Mouse (Mus musculus): ENCODE data around the gene Lrfn3. TPM values are rescaled to one million over a fixed set of nuclear protein-coding genes. Genes with fewer than 3 reads are reported as not detected.

Lrfn3 gene
- polyA plus RNA-seq (2015; fragmentation: Nextera tagmentation; extraction: Ambion mirVana), result 6.8 and 8.3 TPM in 2 replicates

GRCm38 (mm10) chr7:30362652-30363343 lies at the start of gene Lrfn3:
Gene Lrfn3, minus strand, starts transcription at chr7:30362772.
- Histone ChIP-seq H3K4me2 (replicated peaks; ENCODE audit: low read depth, low read length) (peak within 1 kb of the TSS; percentile 69), H3K27ac (ENCODE audit: low read length) (peak within 1 kb of the TSS; percentile 16; the same call in 1 of the 2 replicates), H3K4me3 (ENCODE audit: low read length) (peak within 1 kb of the TSS; percentile 59), H3K9ac (replicated peaks; ENCODE audit: low read length) (peak within 1 kb of the TSS; percentile 85), H3K9me3 (ENCODE audit: low read length) (0 out of 2 replicates have a peak, but pooled peaks cover 5% of the 10 kb centered on the region), H3K4me1 (ENCODE audit: insufficient read depth, low read length) (peaks cover 38% of the 10 kb centered on the region), H3K36me3 (ENCODE audit: insufficient read depth, low read length) (peaks cover 7% of the 10 kb centered on the region; the same call in 1 of the 2 replicates), H3K27me3 (ENCODE audit: insufficient read depth, low read length) (peaks cover 8% of the 10 kb centered on the region; the same call in 1 of the 2 replicates)
- peak; percentile 62; the same call in 1 of the 2 replicates for ATAC-seq (ENCODE audit: low FRiP score, low TSS enrichment)
- under 1% methylated on average over 39 of the region's 55 CpGs for WGBS

GRCm38 (mm10) chr7:30411023-30411422 lies 48.5 kb upstream of the Lrfn3 start:
- Histone ChIP-seq H3K36me3 (ENCODE audit: insufficient read depth, low read length) (no peaks in the 10 kb centered on the region), H3K4me1 (ENCODE audit: insufficient read depth, low read length) (no peaks in the 10 kb centered on the region), H3K27ac (ENCODE audit: low read length) (no peak overlapping the region), H3K27me3 (ENCODE audit: insufficient read depth, low read length) (0 out of 2 replicates have a peak, but pooled peaks cover 4% of the 10 kb centered on the region), H3K9ac (replicated peaks; ENCODE audit: low read length) (no peak overlapping the region), H3K9me3 (ENCODE audit: low read length) (no peaks in the 10 kb centered on the region), H3K4me3 (ENCODE audit: low read length) (no peak overlapping the region), H3K4me2 (replicated peaks; ENCODE audit: low read depth, low read length) (no peak overlapping the region)
- WGBS, result 69% methylated on average over 3 of the region's 3 CpGs
- ATAC-seq (ENCODE audit: low FRiP score, low TSS enrichment), result no peak

- H3K4me2 ChIP-seq (replicated peaks; ENCODE audit: low read depth, low read length), result no peak overlapping the region
- 0 out of 2 replicates have a peak, but pooled peaks cover 4% of the 10 kb centered on the region for H3K27me3 ChIP-seq (ENCODE audit: insufficient read depth, low read length)
- no peak overlapping the region for H3K9ac ChIP-seq (replicated peaks; ENCODE audit: low read length)
- no peaks in the 10 kb centered on the region for H3K9me3 ChIP-seq (ENCODE audit: low read length)
- H3K36me3 ChIP-seq (ENCODE audit: insufficient read depth, low read length), result no peaks in the 10 kb centered on the region
- H3K27ac ChIP-seq (ENCODE audit: low read length), result no peak overlapping the region
- H3K4me1 ChIP-seq (ENCODE audit: insufficient read depth, low read length), result no peaks in the 10 kb centered on the region
- no peak for ATAC-seq (ENCODE audit: low FRiP score, low TSS enrichment)
- H3K4me3 ChIP-seq (ENCODE audit: low read length), result no peak overlapping the region
- WGBS, result 15% methylated on average over 2 of the region's 2 CpGs
These were observed 47.2 kb upstream of the Lrfn3 start for GRCm38 (mm10) chr7:30409789-30410188.

- 78% methylated on average over 3 of the region's 3 CpGs for WGBS
- Histone ChIP-seq H3K27ac (ENCODE audit: low read length) (no peak overlapping the region), H3K9me3 (ENCODE audit: low read length) (no peaks in the 10 kb centered on the region), H3K36me3 (ENCODE audit: insufficient read depth, low read length) (no peaks in the 10 kb centered on the region), H3K4me2 (replicated peaks; ENCODE audit: low read depth, low read length) (no peak overlapping the region), H3K4me3 (ENCODE audit: low read length) (no peak overlapping the region), H3K9ac (replicated peaks; ENCODE audit: low read length) (no peak overlapping the region), H3K4me1 (ENCODE audit: insufficient read depth, low read length) (no peaks in the 10 kb centered on the region), H3K27me3 (ENCODE audit: insufficient read depth, low read length) (0 out of 2 replicates have a peak, but pooled peaks cover 4% of the 10 kb centered on the region)
- no peak for ATAC-seq (ENCODE audit: low FRiP score, low TSS enrichment)
These were observed 46.1 kb upstream of the Lrfn3 start for GRCm38 (mm10) chr7:30408639-30409038.

GRCm38 (mm10) chr7:30402343-30402742 lies 39.8 kb upstream of the Lrfn3 start:
- 69% methylated on average over 4 of the region's 4 CpGs for WGBS
- Histone ChIP-seq H3K4me3 (ENCODE audit: low read length) (no peak overlapping the region), H3K4me1 (ENCODE audit: insufficient read depth, low read length) (0 out of 2 replicates have a peak, but pooled peaks cover 3% of the 10 kb centered on the region), H3K36me3 (ENCODE audit: insufficient read depth, low read length) (no peaks in the 10 kb centered on the region), H3K27me3 (ENCODE audit: insufficient read depth, low read length) (0 out of 2 replicates have a peak, but pooled peaks cover 3% of the 10 kb centered on the region), H3K4me2 (replicated peaks; ENCODE audit: low read depth, low read length) (no peak overlapping the region), H3K9ac (replicated peaks; ENCODE audit: low read length) (no peak overlapping the region), H3K27ac (ENCODE audit: low read length) (no peak overlapping the region), H3K9me3 (ENCODE audit: low read length) (no peaks in the 10 kb centered on the region)
- no peak for ATAC-seq (ENCODE audit: low FRiP score, low TSS enrichment)

- H3K27me3 ChIP-seq (ENCODE audit: insufficient read depth, low read length), result 0 out of 2 replicates have a peak, but pooled peaks cover 3% of the 10 kb centered on the region
- no peak overlapping the region for H3K9ac ChIP-seq (replicated peaks; ENCODE audit: low read length)
- H3K9me3 ChIP-seq (ENCODE audit: low read length), result no peaks in the 10 kb centered on the region
- H3K4me2 ChIP-seq (replicated peaks; ENCODE audit: low read depth, low read length), result no peak overlapping the region
- no peak for ATAC-seq (ENCODE audit: low FRiP score, low TSS enrichment)
- H3K27ac ChIP-seq (ENCODE audit: low read length), result no peak overlapping the region
- H3K36me3 ChIP-seq (ENCODE audit: insufficient read depth, low read length), result no peaks in the 10 kb centered on the region
- 0 out of 2 replicates have a peak, but pooled peaks cover 3% of the 10 kb centered on the region for H3K4me1 ChIP-seq (ENCODE audit: insufficient read depth, low read length)
- no peak overlapping the region for H3K4me3 ChIP-seq (ENCODE audit: low read length)
- WGBS, result 29% methylated on average over 7 of the region's 7 CpGs
These were observed 37.1 kb upstream of the Lrfn3 start for GRCm38 (mm10) chr7:30399671-30400070.

GRCm38 (mm10) chr7:30394871-30395270 lies 32.3 kb upstream of the Lrfn3 start:
- 60% methylated on average over 2 of the region's 2 CpGs for WGBS
- Histone ChIP-seq H3K36me3 (ENCODE audit: insufficient read depth, low read length) (no peaks in the 10 kb centered on the region), H3K27me3 (ENCODE audit: insufficient read depth, low read length) (no peaks in the 10 kb centered on the region), H3K4me1 (ENCODE audit: insufficient read depth, low read length) (0 out of 2 replicates have a peak, but pooled peaks cover 3% of the 10 kb centered on the region), H3K4me2 (replicated peaks; ENCODE audit: low read depth, low read length) (no peak overlapping the region), H3K9me3 (ENCODE audit: low read length) (no peaks in the 10 kb centered on the region), H3K9ac (replicated peaks; ENCODE audit: low read length) (no peak overlapping the region), H3K27ac (ENCODE audit: low read length) (no peak overlapping the region), H3K4me3 (ENCODE audit: low read length) (no peak overlapping the region)
- ATAC-seq (ENCODE audit: low FRiP score, low TSS enrichment), result no peak

- ATAC-seq (ENCODE audit: low FRiP score, low TSS enrichment), result peak; percentile 77; the same call in 1 of the 2 replicates
- no peak overlapping the region for H3K9ac ChIP-seq (replicated peaks; ENCODE audit: low read length)
- 41% methylated on average over 11 of the region's 11 CpGs for whole genome bisulfite sequencing
- H3K4me1 ChIP-seq (ENCODE audit: insufficient read depth, low read length), result no peaks in the 10 kb centered on the region
- H3K9me3 ChIP-seq (ENCODE audit: low read length), result no peaks in the 10 kb centered on the region
- peak overlapping the region; percentile 65 for H3K27ac ChIP-seq (ENCODE audit: low read length)
- H3K36me3 ChIP-seq (ENCODE audit: insufficient read depth, low read length), result no peaks in the 10 kb centered on the region
- H3K4me3 ChIP-seq (ENCODE audit: low read length), result no peak overlapping the region
- no peaks in the 10 kb centered on the region for H3K27me3 ChIP-seq (ENCODE audit: insufficient read depth, low read length)
- no peak overlapping the region for H3K4me2 ChIP-seq (replicated peaks; ENCODE audit: low read depth, low read length)
These were observed 31.8 kb upstream of the Lrfn3 start for GRCm38 (mm10) chr7:30394379-30394778.

GRCm38 (mm10) chr7:30393631-30394030 lies 31.1 kb upstream of the Lrfn3 start:
- no peaks in the 10 kb centered on the region for H3K4me1 ChIP-seq (ENCODE audit: insufficient read depth, low read length)
- 82% methylated on average over 4 of the region's 4 CpGs for WGBS
- H3K27me3 ChIP-seq (ENCODE audit: insufficient read depth, low read length), result no peaks in the 10 kb centered on the region
- H3K27ac ChIP-seq (ENCODE audit: low read length), result peak overlapping the region; percentile 65
- no peaks in the 10 kb centered on the region for H3K36me3 ChIP-seq (ENCODE audit: insufficient read depth, low read length)
- ATAC-seq (ENCODE audit: low FRiP score, low TSS enrichment), result no peak
- H3K4me3 ChIP-seq (ENCODE audit: low read length), result no peak overlapping the region
- H3K4me2 ChIP-seq (replicated peaks; ENCODE audit: low read depth, low read length), result no peak overlapping the region
- no peaks in the 10 kb centered on the region for H3K9me3 ChIP-seq (ENCODE audit: low read length)
- H3K9ac ChIP-seq (replicated peaks; ENCODE audit: low read length), result no peak overlapping the region

All from kidney, embryonic 16.5 days (tissue).